Mouse (Mus musculus): ENCODE data around the gene Ghrl. TPM values are rescaled to one million over a fixed set of nuclear protein-coding genes. Genes with fewer than 3 reads are reported as not detected.

Ghrl gene
- polyA plus RNA-seq, 1 experiment from 2014 or later = 40.7 TPM

DNA sequence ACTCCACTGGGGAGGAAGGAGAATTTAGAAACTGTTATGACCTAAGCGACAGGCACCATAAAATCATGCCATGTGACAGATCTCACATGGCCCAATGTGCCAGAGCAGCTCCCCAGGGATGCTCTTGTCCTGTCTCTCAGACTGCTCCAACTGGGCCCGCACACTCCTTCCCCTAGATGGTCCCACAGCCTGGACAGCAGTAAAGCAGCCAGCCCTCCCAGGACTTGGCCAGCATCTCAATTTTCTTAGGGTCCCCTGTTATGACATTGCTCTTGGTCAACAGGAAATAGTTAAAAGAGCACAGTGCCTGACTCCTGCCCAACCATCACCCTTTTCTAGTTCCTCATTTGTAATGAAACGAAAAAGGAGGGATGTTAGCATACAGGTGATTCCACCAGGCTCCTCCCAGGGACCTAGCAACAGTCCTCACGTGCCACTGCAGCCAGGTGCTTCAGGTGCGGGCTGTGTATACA lies 27.0 kb downstream of the Ghrl start:
- 69% methylated on average over 5 of the region's 5 CpGs for WGBS
- no peak overlapping the region for H3K9ac ChIP-seq (ENCODE audit: low read length)
- ATAC-seq (ENCODE audit: insufficient read depth, low FRiP score) = no peak
- H3K27me3 ChIP-seq (ENCODE audit: control insufficient read depth, insufficient read depth, low read length) = no peaks in the 10 kb centered on the region
- H3K4me3 ChIP-seq (replicated peaks; ENCODE audit: low read length) = no peak overlapping the region
- no peak overlapping the region for H3K27ac ChIP-seq (ENCODE audit: low read length)
- peaks cover 25% of the 10 kb centered on the region for H3K4me1 ChIP-seq (ENCODE audit: control insufficient read depth, insufficient read depth, low read length)
- no peaks in the 10 kb centered on the region for H3K36me3 ChIP-seq (ENCODE audit: control insufficient read depth, insufficient read depth, low read length)
- H3K9me3 ChIP-seq (replicated peaks; ENCODE audit: control insufficient read depth, low read length) = no peaks in the 10 kb centered on the region
- H3K4me2 ChIP-seq (ENCODE audit: low read depth, low read length) = no peak overlapping the region

DNA sequence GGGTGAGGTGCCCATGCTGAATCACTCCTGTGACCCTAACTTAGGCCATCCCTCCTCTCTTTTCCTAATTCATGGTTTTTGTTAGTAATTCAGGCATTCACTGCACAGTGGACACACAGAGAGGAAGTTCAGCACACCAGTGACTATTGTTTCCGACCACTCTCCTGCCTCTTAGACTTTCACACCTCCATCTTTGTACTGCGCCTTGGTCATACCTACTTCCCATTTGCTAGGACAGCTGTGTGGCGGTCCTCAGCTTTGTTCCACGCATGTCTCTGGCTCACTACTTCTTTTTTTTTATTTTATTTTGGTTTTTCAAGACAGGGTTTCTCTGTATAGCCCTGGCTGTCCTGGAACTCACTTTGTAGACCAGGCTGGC lies 28.6 kb downstream of the Ghrl start:
- H3K4me3 ChIP-seq (replicated peaks; ENCODE audit: low read length) = peak overlapping the region; percentile 19
- peak overlapping the region; percentile 43 for H3K4me2 ChIP-seq (ENCODE audit: low read depth, low read length)
- H3K27me3 ChIP-seq (ENCODE audit: control insufficient read depth, insufficient read depth, low read length) = no peaks in the 10 kb centered on the region
- H3K36me3 ChIP-seq (ENCODE audit: control insufficient read depth, insufficient read depth, low read length) = no peaks in the 10 kb centered on the region
- H3K9ac ChIP-seq (ENCODE audit: low read length) = peak overlapping the region; percentile 69
- H3K4me1 ChIP-seq (ENCODE audit: control insufficient read depth, insufficient read depth, low read length) = peaks cover 22% of the 10 kb centered on the region
- H3K9me3 ChIP-seq (replicated peaks; ENCODE audit: control insufficient read depth, low read length) = no peaks in the 10 kb centered on the region
- WGBS = 68% methylated on average over 4 of the region's 4 CpGs
- ATAC-seq (ENCODE audit: insufficient read depth, low FRiP score) = no peak
- peak overlapping the region; percentile 94 for H3K27ac ChIP-seq (ENCODE audit: low read length)

DNA sequence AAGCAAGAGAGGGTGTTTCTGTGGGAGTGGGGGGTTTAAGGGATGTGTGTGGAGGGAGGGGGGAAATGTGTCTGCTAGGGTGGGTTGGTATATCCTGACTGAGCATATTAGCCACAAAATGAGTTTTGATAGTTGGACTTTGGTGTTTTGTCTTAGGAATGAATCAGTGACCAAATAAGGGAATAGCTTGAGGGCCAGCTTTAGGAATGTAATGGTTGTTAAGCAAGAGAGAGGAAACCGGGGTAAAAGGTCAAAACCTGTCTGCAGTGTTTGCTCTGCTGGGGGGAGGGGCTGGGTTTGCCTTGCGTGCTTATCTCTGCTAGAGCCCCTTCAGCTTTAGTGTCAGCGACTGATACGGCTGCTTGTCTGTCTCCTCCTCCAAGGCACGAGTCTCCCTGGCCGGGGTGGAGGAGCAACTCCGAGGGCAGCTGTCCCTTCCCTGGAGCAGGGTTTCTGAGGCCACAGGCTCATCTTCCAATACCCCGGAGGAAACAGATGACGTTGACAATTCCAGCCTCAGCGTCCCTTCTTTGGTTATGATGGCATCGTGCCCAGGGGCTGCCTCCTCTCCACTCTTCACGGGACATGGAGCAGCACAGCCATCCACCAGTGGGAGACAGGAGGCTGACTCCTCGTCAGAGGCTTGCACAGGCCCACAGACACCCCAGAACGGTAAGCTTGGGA lies 29.1 kb downstream of the Ghrl start:
- Histone ChIP-seq H3K36me3 (ENCODE audit: control insufficient read depth, insufficient read depth, low read length) (no peaks in the 10 kb centered on the region), H3K4me3 (replicated peaks; ENCODE audit: low read length) (peak overlapping the region; percentile 19), H3K4me1 (ENCODE audit: control insufficient read depth, insufficient read depth, low read length) (peaks cover 17% of the 10 kb centered on the region), H3K4me2 (ENCODE audit: low read depth, low read length) (peak overlapping the region; percentile 43), H3K27me3 (ENCODE audit: control insufficient read depth, insufficient read depth, low read length) (no peaks in the 10 kb centered on the region), H3K9ac (ENCODE audit: low read length) (peak overlapping the region; percentile 69), H3K27ac (ENCODE audit: low read length) (peak overlapping the region; percentile 94), H3K9me3 (replicated peaks; ENCODE audit: control insufficient read depth, low read length) (no peaks in the 10 kb centered on the region)
- 3% methylated on average over 14 of the region's 14 CpGs for WGBS
- ATAC-seq (ENCODE audit: insufficient read depth, low FRiP score) = peak; percentile 85

DNA sequence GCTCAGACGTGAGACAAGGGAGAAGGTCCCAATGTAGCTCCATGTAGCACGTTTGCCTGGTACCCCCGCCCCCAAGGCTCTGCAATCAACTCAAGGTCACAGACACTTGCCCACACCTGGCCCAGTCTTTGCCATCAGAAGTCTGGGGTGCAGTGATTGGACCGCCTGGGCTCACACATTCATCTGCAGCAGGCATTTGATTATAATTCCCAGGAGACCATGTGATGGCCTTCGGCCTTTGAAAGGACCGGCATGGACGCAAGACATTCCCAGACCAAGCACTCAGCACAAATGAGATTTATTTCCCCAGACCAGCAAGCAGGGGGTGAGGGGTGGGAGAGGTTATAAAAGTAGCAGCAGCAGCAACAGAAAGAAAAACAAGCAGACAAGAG lies 29.7 kb downstream of the Ghrl start:
- Histone ChIP-seq H3K9me3 (replicated peaks; ENCODE audit: control insufficient read depth, low read length) (no peaks in the 10 kb centered on the region), H3K4me2 (ENCODE audit: low read depth, low read length) (peak overlapping the region; percentile 43), H3K9ac (ENCODE audit: low read length) (peak overlapping the region; percentile 69), H3K27me3 (ENCODE audit: control insufficient read depth, insufficient read depth, low read length) (no peaks in the 10 kb centered on the region), H3K36me3 (ENCODE audit: control insufficient read depth, insufficient read depth, low read length) (no peaks in the 10 kb centered on the region), H3K27ac (ENCODE audit: low read length) (peak overlapping the region; percentile 94), H3K4me1 (ENCODE audit: control insufficient read depth, insufficient read depth, low read length) (peaks cover 17% of the 10 kb centered on the region), H3K4me3 (replicated peaks; ENCODE audit: low read length) (no peak overlapping the region)
- WGBS = 12% methylated on average over 7 of the region's 7 CpGs
- ATAC-seq (ENCODE audit: insufficient read depth, low FRiP score) = peak; percentile 27

DNA sequence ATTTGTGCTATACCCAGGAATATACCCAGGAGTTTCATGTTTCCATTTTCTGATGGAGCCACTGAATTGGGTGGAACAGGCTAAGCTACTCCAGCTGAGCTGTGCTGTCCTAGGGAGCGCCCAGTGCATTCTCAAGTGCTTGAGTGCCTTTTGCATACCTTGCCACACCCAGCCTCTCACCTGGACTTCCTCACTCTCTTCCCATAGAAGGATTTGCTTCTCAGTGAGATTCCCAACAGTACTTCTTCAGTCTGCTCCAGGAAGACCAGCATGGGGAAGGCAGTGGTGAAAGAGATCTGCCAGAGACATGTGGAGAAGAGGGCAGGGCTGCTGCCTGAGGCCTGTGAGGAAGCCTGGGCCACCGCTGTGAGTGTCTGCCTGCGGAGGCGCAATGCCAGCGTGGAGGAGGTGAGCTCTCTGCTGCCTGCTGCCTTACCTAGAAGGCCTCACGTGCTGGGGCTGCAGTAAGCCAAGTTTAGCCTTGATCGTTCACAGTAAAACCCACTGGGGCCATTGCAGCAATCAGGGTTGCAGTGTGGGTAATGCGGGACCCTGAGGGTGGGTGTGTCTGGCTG lies 33.0 kb downstream of the Ghrl start:
- no peaks in the 10 kb centered on the region for H3K36me3 ChIP-seq (ENCODE audit: control insufficient read depth, insufficient read depth, low read length)
- ATAC-seq (ENCODE audit: insufficient read depth, low FRiP score) = no peak
- H3K4me3 ChIP-seq (replicated peaks; ENCODE audit: low read length) = no peak overlapping the region
- WGBS = 50% methylated on average over 8 of the region's 8 CpGs
- peak overlapping the region; percentile 52 for H3K27ac ChIP-seq (ENCODE audit: low read length)
- H3K27me3 ChIP-seq (ENCODE audit: control insufficient read depth, insufficient read depth, low read length) = no peaks in the 10 kb centered on the region
- H3K9me3 ChIP-seq (replicated peaks; ENCODE audit: control insufficient read depth, low read length) = no peaks in the 10 kb centered on the region
- no peak overlapping the region for H3K4me2 ChIP-seq (ENCODE audit: low read depth, low read length)
- H3K9ac ChIP-seq (ENCODE audit: low read length) = peak overlapping the region; percentile 35; the same call in 1 of the 2 replicates
- H3K4me1 ChIP-seq (ENCODE audit: control insufficient read depth, insufficient read depth, low read length) = peaks cover 17% of the 10 kb centered on the region

DNA sequence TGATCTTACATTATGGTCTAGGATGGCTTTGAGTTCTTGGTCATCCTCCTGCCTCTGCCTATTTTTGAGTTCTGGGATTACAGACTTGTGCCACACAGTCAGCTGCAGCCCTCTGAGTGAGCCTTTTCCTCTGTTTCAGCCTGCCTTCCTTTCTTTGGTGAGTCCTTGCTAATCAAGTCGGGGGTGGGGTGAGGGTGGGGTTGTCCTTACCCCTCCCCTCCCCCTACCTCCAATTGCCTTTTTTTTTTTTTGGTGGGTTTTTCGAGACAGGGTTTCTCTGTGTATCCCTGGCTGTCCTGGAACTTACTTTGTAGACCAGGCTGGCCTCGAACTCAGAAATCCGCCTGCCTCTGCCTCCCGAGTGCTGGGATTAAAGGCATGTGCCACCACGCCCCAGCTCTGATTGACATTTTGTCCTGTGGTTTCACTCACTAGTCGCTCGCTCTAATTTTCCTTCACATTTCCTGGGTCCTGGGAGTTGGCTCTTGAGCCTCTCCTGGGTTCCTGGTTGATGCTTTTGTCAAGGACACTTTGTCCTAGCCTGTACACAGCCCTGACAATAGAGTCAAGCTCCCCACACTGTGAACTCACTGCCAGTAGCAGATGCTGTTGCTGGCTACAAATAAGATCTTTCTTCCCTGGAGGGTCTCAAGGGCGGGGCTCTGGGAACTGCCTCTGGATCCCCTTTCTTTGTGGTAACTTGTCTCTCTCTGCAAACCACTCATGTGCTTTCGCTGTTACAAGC lies 36.4 kb downstream of the Ghrl start:
- WGBS = 90% methylated on average over 10 of the region's 10 CpGs
- H3K27ac ChIP-seq (ENCODE audit: low read length) = no peak overlapping the region
- no peaks in the 10 kb centered on the region for H3K4me1 ChIP-seq (ENCODE audit: control insufficient read depth, insufficient read depth, low read length)
- H3K9ac ChIP-seq (ENCODE audit: low read length) = no peak overlapping the region
- no peaks in the 10 kb centered on the region for H3K27me3 ChIP-seq (ENCODE audit: control insufficient read depth, insufficient read depth, low read length)
- no peaks in the 10 kb centered on the region for H3K9me3 ChIP-seq (replicated peaks; ENCODE audit: control insufficient read depth, low read length)
- no peak overlapping the region for H3K4me2 ChIP-seq (ENCODE audit: low read depth, low read length)
- no peak for ATAC-seq (ENCODE audit: insufficient read depth, low FRiP score)
- no peaks in the 10 kb centered on the region for H3K36me3 ChIP-seq (ENCODE audit: control insufficient read depth, insufficient read depth, low read length)
- H3K4me3 ChIP-seq (replicated peaks; ENCODE audit: low read length) = no peak overlapping the region

DNA sequence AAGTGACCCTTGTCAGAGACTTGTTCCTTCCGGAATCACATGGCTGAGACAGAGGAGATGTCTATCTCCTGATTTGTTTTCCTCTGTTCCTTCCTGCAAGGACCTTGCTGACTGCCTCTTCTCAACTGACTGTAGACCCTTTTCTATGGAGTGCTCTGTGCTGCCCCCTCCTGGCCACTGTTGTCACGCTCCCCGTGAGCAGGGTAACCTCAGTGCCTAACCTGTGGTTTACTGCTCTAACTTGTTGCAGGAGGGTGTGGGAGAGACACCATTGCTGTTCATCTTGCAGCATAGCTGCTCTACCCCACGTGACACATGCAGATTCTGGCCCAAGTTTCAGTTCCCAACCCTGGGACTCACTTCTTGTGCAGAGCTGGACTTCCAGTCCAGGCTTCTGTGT lies 38.4 kb downstream of the Ghrl start:
- no peak overlapping the region for H3K4me3 ChIP-seq (replicated peaks; ENCODE audit: low read length)
- no peak overlapping the region for H3K27ac ChIP-seq (ENCODE audit: low read length)
- H3K4me2 ChIP-seq (ENCODE audit: low read depth, low read length) = no peak overlapping the region
- no peak overlapping the region for H3K9ac ChIP-seq (ENCODE audit: low read length)
- 27% methylated on average over 4 of the region's 4 CpGs for WGBS
- H3K36me3 ChIP-seq (ENCODE audit: control insufficient read depth, insufficient read depth, low read length) = no peaks in the 10 kb centered on the region
- ATAC-seq (ENCODE audit: insufficient read depth, low FRiP score) = peak; percentile 75
- no peaks in the 10 kb centered on the region for H3K27me3 ChIP-seq (ENCODE audit: control insufficient read depth, insufficient read depth, low read length)
- no peaks in the 10 kb centered on the region for H3K4me1 ChIP-seq (ENCODE audit: control insufficient read depth, insufficient read depth, low read length)
- no peaks in the 10 kb centered on the region for H3K9me3 ChIP-seq (replicated peaks; ENCODE audit: control insufficient read depth, low read length)

DNA sequence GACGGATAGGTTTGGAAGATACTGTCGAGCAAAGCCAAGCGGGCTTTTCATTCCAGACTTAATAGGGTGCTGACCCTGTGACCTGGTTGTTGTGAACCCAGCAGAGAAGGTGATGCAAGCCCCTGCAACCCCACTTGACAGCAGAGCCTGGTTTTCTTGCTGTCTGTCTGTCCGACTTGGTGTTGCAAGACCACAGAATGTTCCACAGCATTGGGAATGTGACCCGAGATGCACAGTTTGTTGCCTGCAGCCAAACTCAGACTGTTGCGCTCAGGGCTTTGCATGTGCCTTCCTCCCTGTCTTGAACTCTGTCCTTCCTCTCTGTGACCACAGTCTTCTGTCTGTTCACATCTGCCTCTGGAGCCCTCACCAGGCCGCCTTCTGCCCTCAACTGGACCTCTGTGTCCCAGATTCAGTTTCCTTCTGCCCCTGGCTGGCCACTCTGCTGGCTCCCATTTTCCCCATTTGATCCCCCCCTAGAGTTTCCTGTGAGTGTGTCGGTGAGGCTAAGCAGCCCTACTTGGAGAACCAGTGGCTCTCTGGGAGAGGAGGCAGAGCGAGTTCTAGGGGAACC lies 39.6 kb downstream of the Ghrl start:
- Histone ChIP-seq H3K36me3 (ENCODE audit: control insufficient read depth, insufficient read depth, low read length) (no peaks in the 10 kb centered on the region), H3K9ac (ENCODE audit: low read length) (no peak overlapping the region), H3K4me3 (replicated peaks; ENCODE audit: low read length) (no peak overlapping the region), H3K4me2 (ENCODE audit: low read depth, low read length) (no peak overlapping the region), H3K27me3 (ENCODE audit: control insufficient read depth, insufficient read depth, low read length) (no peaks in the 10 kb centered on the region), H3K9me3 (replicated peaks; ENCODE audit: control insufficient read depth, low read length) (no peaks in the 10 kb centered on the region), H3K27ac (ENCODE audit: low read length) (no peak overlapping the region), H3K4me1 (ENCODE audit: control insufficient read depth, insufficient read depth, low read length) (no peaks in the 10 kb centered on the region)
- WGBS = 80% methylated on average over 9 of the region's 9 CpGs
- ATAC-seq (ENCODE audit: insufficient read depth, low FRiP score) = no peak
